Comparison of ENCODE assay signal across 23 mouse cellular contexts in genomic region chr8:87046590-87046989, GRCm38 (mm10).
DNase-seq lines count a peak whose midpoint lies in the region; ATAC-seq lines count a peak whose summit lies in the region.
"Had no signal": no experiment of that assay in that cellular context is flagged by ENCODE, and none has a peak within 500 bp of the region (broad histone marks: within the 10 kb centered on the region; RNA-seq: fewer than 3 reads in every experiment).

No protein-coding gene starts in this region.

- no peaks in the 10 kb centered on the region for H3K4me1 ChIP-seq in hindbrain, embryonic 10.5 days (replicated peaks)
- H3K4me1 ChIP-seq in hindbrain, embryonic 12.5 days, result no peaks in the 10 kb centered on the region
- H3K4me1 ChIP-seq: forebrain, embryonic 10.5 days; forebrain, embryonic 13.5 days; intestine, embryonic 15.5 days had no signal

- 80% methylated on average over 4 of the region's 4 CpGs for WGBS in hindbrain, embryonic 10.5 days
- 84% methylated on average over 4 of the region's 4 CpGs for WGBS in hindbrain, embryonic 12.5 days

- intact Hi-C loops in left cerebral cortex, postnatal 4 days (cut with DNase I), result no loop called here
- intact Hi-C loops in left cerebral cortex, postnatal 14 days (cut with DNase I), result no loop called here

- H3K27me3 ChIP-seq in hindbrain, embryonic 10.5 days (ENCODE audit: insufficient read depth, poor library complexity, severe bottlenecking), result 0 out of 2 replicates have a peak, but pooled peaks cover 2% of the 10 kb centered on the region
- H3K27me3 ChIP-seq in hindbrain, embryonic 12.5 days, result no peaks in the 10 kb centered on the region
- H3K27me3 ChIP-seq: intestine, embryonic 15.5 days had no signal

- no peak overlapping the region for H3K9ac ChIP-seq in hindbrain, embryonic 12.5 days
- H3K9ac ChIP-seq: forebrain, embryonic 13.5 days; hindbrain, embryonic 14.5 days; intestine, embryonic 15.5 days had no signal

- no peak for ATAC-seq in hindbrain, embryonic 12.5 days (ENCODE audit: low FRiP score)
- ATAC-seq: forebrain, embryonic 13.5 days; forebrain, embryonic 16.5 days; intestine, embryonic 15.5 days; Patski had no signal

- H3K36me3 ChIP-seq in hindbrain, embryonic 10.5 days, result no peaks in the 10 kb centered on the region
- H3K36me3 ChIP-seq in hindbrain, embryonic 12.5 days, result no peaks in the 10 kb centered on the region
- H3K36me3 ChIP-seq: forebrain, embryonic 10.5 days; intestine, embryonic 15.5 days had no signal

- peak; percentile 59 to 61 for DNase-seq in cerebellum, postnatal 10 days
- no peak for DNase-seq in cerebellum, adult 8-10 months
- no peak for DNase-seq in hindbrain, embryonic 10.5 days (ENCODE audit: low spot score)
- peak; percentile 38 for DNase-seq in left cerebral cortex, postnatal 4 days
- DNase-seq in left cerebral cortex, postnatal 14 days (ENCODE audit: low spot score in 2 of 2), result no peak
- peak; percentile 9 for DNase-seq in brain, adult 2 months (ENCODE audit: low read depth, low spot score)
- no peak for DNase-seq in MN1 (ENCODE audit: low spot score)
- DNase-seq: adrenal gland, postnatal 10 days; adrenal gland, postnatal 36 days; cerebellum, adult 11-12 months; cerebellum, adult 9-10 months; cerebellum, postnatal 36 days; gastrocnemius, postnatal 10 days; gastrocnemius, postnatal 36 days; kidney, adult 11 months had no signal

- H3K9me3 ChIP-seq in hindbrain, embryonic 10.5 days, result no peaks in the 10 kb centered on the region
- 0 out of 2 replicates have a peak, but pooled peaks cover 6% of the 10 kb centered on the region for H3K9me3 ChIP-seq in hindbrain, embryonic 12.5 days (replicated peaks)
- H3K9me3 ChIP-seq: forebrain, embryonic 10.5 days; forebrain, embryonic 13.5 days; intestine, embryonic 15.5 days had no signal

- peak overlapping the region; percentile 35; the same call in 1 of the 2 replicates for H3K27ac ChIP-seq in hindbrain, embryonic 10.5 days
- no peak overlapping the region for H3K27ac ChIP-seq in hindbrain, embryonic 12.5 days
- H3K27ac ChIP-seq: forebrain, embryonic 10.5 days; forebrain, embryonic 13.5 days; hindbrain, embryonic 14.5 days; intestine, embryonic 15.5 days had no signal

- H3K4me3 ChIP-seq in hindbrain, embryonic 10.5 days, result no peak overlapping the region
- H3K4me3 ChIP-seq in hindbrain, embryonic 12.5 days, result no peak overlapping the region
- H3K4me3 ChIP-seq: forebrain, embryonic 10.5 days; forebrain, embryonic 13.5 days; intestine, embryonic 15.5 days had no signal

- no peak overlapping the region for H3K4me2 ChIP-seq in hindbrain, embryonic 12.5 days (replicated peaks)
- H3K4me2 ChIP-seq: forebrain, embryonic 13.5 days; heart, embryonic 11.5 days; hindbrain, embryonic 14.5 days; intestine, embryonic 15.5 days had no signal

Comparison
In these comparisons a context has a peak if more than half of its experiments do, and no peak if none do; other contexts are left out.
1. DNase-seq: peak in cerebellum, postnatal 10 days (2 of 2), left cerebral cortex, postnatal 4 days (single experiment) and brain, adult 2 months (single experiment); none in cerebellum, adult 8-10 months (single experiment), hindbrain, embryonic 10.5 days (single experiment), left cerebral cortex, postnatal 14 days (0 of 2) and MN1 (single experiment).